Mouse (Mus musculus): ENCODE data around the gene Batf3.

Batf3 gene

GRCm38 (mm10) chr1:191086304-191086878, 11.3 kb upstream of the Batf3 start:
- DNase-seq (ENCODE audit: inconsistent ontology term), result no peak

- no peak for DNase-seq (ENCODE audit: inconsistent ontology term)
Observed at GRCm38 (mm10) chr1:191086960-191087359, 10.7 kb upstream of the Batf3 start.

GRCm38 (mm10) chr1:191087955-191088354, 9.7 kb upstream of the Batf3 start:
- no peak for DNase-seq (ENCODE audit: inconsistent ontology term)

GRCm38 (mm10) chr1:191089355-191089754, 8.3 kb upstream of the Batf3 start:
- no peak for DNase-seq (ENCODE audit: inconsistent ontology term)

GRCm38 (mm10) chr1:191092050-191092449, 5.6 kb upstream of the Batf3 start:
- DNase-seq (ENCODE audit: inconsistent ontology term), result no peak

- DNase-seq (ENCODE audit: inconsistent ontology term), result no peak
Observed at GRCm38 (mm10) chr1:191093578-191093977, 4.1 kb upstream of the Batf3 start.

- DNase-seq (ENCODE audit: inconsistent ontology term), result no peak
Observed at GRCm38 (mm10) chr1:191095019-191095418, 2.6 kb upstream of the Batf3 start.

GRCm38 (mm10) chr1:191096871-191097681, 571 bp upstream of the Batf3 start:
- no peak for DNase-seq (ENCODE audit: inconsistent ontology term)

GRCm38 (mm10) chr1:191099114-191099513, 1.5 kb downstream of the Batf3 start:
- no peak for DNase-seq (ENCODE audit: inconsistent ontology term)

- DNase-seq (ENCODE audit: inconsistent ontology term), result no peak
Observed at GRCm38 (mm10) chr1:191099772-191100291, 2.2 kb downstream of the Batf3 start.

- no peak for DNase-seq (ENCODE audit: inconsistent ontology term)
Observed at GRCm38 (mm10) chr1:191102730-191103370, 5.2 kb downstream of the Batf3 start.

- no peak for DNase-seq (ENCODE audit: inconsistent ontology term)
Observed at GRCm38 (mm10) chr1:191105246-191105645, 7.6 kb downstream of the Batf3 start.

- no peak for DNase-seq (ENCODE audit: inconsistent ontology term)
Observed at GRCm38 (mm10) chr1:191107306-191107705, 9.7 kb downstream of the Batf3 start.

GRCm38 (mm10) chr1:191109907-191110306, 12.3 kb downstream of the Batf3 start:
- DNase-seq (ENCODE audit: inconsistent ontology term), result no peak

GRCm38 (mm10) chr1:191111146-191111545, 13.5 kb downstream of the Batf3 start:
- DNase-seq (ENCODE audit: inconsistent ontology term), result no peak

- no peak for DNase-seq (ENCODE audit: inconsistent ontology term)
Observed at GRCm38 (mm10) chr1:191114868-191115267, 17.2 kb downstream of the Batf3 start.

GRCm38 (mm10) chr1:191115514-191116238, 18.0 kb downstream of the Batf3 start:
- no peak for DNase-seq (ENCODE audit: inconsistent ontology term)

- DNase-seq (ENCODE audit: inconsistent ontology term), result no peak
Observed at GRCm38 (mm10) chr1:191122744-191123143, 25.1 kb downstream of the Batf3 start.

- DNase-seq (ENCODE audit: inconsistent ontology term), result no peak
Observed at GRCm38 (mm10) chr1:191123696-191124095, 26.0 kb downstream of the Batf3 start.

- no peak for DNase-seq (ENCODE audit: inconsistent ontology term)
Observed at GRCm38 (mm10) chr1:191124288-191124687, 26.6 kb downstream of the Batf3 start.

- peak; percentile 68 for DNase-seq (ENCODE audit: inconsistent ontology term)
Observed at GRCm38 (mm10) chr1:191125811-191126638, 28.4 kb downstream of the Batf3 start.

Measured in Muller cell, postnatal 12 days (primary cell).